Mouse (Mus musculus) myocyte (in vitro differentiated cells): ENCODE data around the gene Rap1b. TPM values are rescaled to one million over a fixed set of nuclear protein-coding genes. Genes with fewer than 3 reads are reported as not detected.

Experiments used
- H3K27me3 ChIP-seq: one replicate; pipeline ENCODE4 v1.6.1; 2011; ENCODE audit not compliant: control insufficient read depth, insufficient read depth, insufficient read length
- H3K36me3 ChIP-seq: one replicate; pipeline ENCODE4 v1.6.1; 2011; ENCODE audit not compliant: control insufficient read depth, insufficient read depth
- H3K4me2 ChIP-seq: one replicate; pipeline ENCODE4 v1.6.1; 2011; ENCODE audit warnings: low read depth, control low read depth
- H3K4me3 ChIP-seq: one replicate; pipeline ENCODE4 v1.5.1; 2011; ENCODE audit warnings: mild to moderate bottlenecking, control low read depth, moderate library complexity
- H3K79me2 ChIP-seq: one replicate; pipeline ENCODE4 v1.6.1; 2011; ENCODE audit not compliant: control insufficient read depth, insufficient read depth
- H3ac ChIP-seq: one replicate; pipeline ENCODE4 v1.6.1; 2011; ENCODE audit not compliant: control insufficient read depth, insufficient read length
- CEBPB ChIP-seq: IDR thresholded peaks from 2 replicates; pipeline ENCODE4 v1.6.1; 2011; ENCODE audit warnings: mild to moderate bottlenecking, moderate library complexity; ENCODE audit not compliant: poor library complexity, insufficient read depth, severe bottlenecking
- E2F4 ChIP-seq: IDR thresholded peaks from one replicate; pipeline ENCODE4 v1.6.1; 2011; ENCODE audit warnings: mild to moderate bottlenecking, control low read depth, moderate library complexity; ENCODE audit not compliant: insufficient read depth
- MAX ChIP-seq: IDR thresholded peaks from one replicate; pipeline ENCODE4 v1.6.1; 2011; ENCODE audit warnings: low read depth, mild to moderate bottlenecking, control low read depth
- MYOD1 ChIP-seq, 3 experiments: IDR thresholded peaks; one replicate each; pipeline ENCODE4 v1.6.1; 2011; ENCODE audit warnings: control low read depth in 2 of 3, low read depth in 2 of 3, mild to moderate bottlenecking in 2 of 3, moderate library complexity in 1 of 3; ENCODE audit not compliant: insufficient read length in 2 of 3, control insufficient read depth in 1 of 3
- MYOG ChIP-seq, 3 experiments: IDR thresholded peaks; one replicate each; pipeline ENCODE4 v1.6.1; 2011; ENCODE audit warnings: control low read depth in 2 of 3, low read depth in 2 of 3, mild to moderate bottlenecking in 2 of 3; ENCODE audit not compliant: insufficient read length in 2 of 3, control insufficient read depth in 1 of 3, insufficient read depth in 1 of 3
- POLR2A ChIP-seq: IDR thresholded peaks from one replicate; pipeline ENCODE4 v1.6.1; 2011; ENCODE audit warnings: low read depth, mild to moderate bottlenecking, control low read depth, moderate library complexity; ENCODE audit not compliant: insufficient read length
- POLR2AphosphoS2 ChIP-seq: IDR thresholded peaks from one replicate; pipeline ENCODE4 v1.6.1; 2011; ENCODE audit warnings: low read depth, control low read depth; ENCODE audit not compliant: insufficient read length
- REST ChIP-seq: IDR thresholded peaks from one replicate; pipeline ENCODE4 v1.6.1; 2011; ENCODE audit warnings: mild to moderate bottlenecking, control low read depth, moderate library complexity; ENCODE audit not compliant: insufficient read depth, insufficient read length
- SRF ChIP-seq: IDR thresholded peaks from one replicate; pipeline ENCODE4 v1.6.1; 2011; ENCODE audit warnings: low read depth; ENCODE audit not compliant: control insufficient read depth, insufficient read length
- TCF12 ChIP-seq: IDR thresholded peaks from one replicate; pipeline ENCODE4 v1.6.1; 2011; ENCODE audit warnings: mild to moderate bottlenecking, control low read depth; ENCODE audit not compliant: poor library complexity, insufficient read depth, severe bottlenecking
- TCF3 ChIP-seq: IDR thresholded peaks from one replicate; pipeline ENCODE4 v1.6.1; 2011; ENCODE audit warnings: low read depth, control low read depth; ENCODE audit not compliant: insufficient read length
- USF1 ChIP-seq: IDR thresholded peaks from one replicate; pipeline ENCODE4 v1.6.1; 2011; ENCODE audit warnings: low read depth, mild to moderate bottlenecking, control low read depth, moderate library complexity
- polyA plus RNA-seq: library from polyadenylated mRNA; unstranded; fragments of >200 nt; fragmentation: generic; extraction: Trizol; gene quantifications from one replicate; pipeline ENCODE4 v1.2.1, GENCODE M21; 2012; ENCODE audit warnings: missing spikeins

Rap1b gene
- polyA plus RNA-seq, 1 experiment = 62.3 TPM

DNA sequence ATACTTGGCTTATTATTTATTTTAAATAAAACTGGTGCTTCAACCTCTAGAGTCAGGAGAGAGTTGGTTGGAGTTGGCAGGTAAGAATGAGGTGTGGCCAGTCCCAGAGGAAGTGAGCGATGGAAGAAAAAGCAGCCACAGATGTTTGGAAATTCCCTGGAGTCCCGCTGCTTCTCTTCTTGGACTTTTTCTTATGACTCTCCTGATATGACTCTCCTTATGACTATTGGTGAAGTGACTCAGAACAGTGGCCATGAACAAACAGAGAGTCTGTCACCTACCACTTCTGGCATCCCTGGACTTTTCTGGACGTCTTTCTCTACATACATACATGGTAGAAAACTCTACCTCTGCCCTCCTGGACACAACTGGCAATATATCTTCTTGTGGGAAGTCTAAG is 21.5 kb upstream of the Rap1b start:
- no peaks in the 10 kb centered on the region for H3K27me3 ChIP-seq
- H3K4me2 ChIP-seq = no peak overlapping the region
- no peaks in the 10 kb centered on the region for H3K79me2 ChIP-seq
- H3K36me3 ChIP-seq = no peaks in the 10 kb centered on the region
- no peak overlapping the region for H3K4me3 ChIP-seq
- no peak overlapping the region for H3ac ChIP-seq
- TF ChIP-seq MYOG (IDR thresholded peaks at IDR 0.05; ENCODE audit: control insufficient read depth in 1 of 3, insufficient read depth in 1 of 3, insufficient read length in 2 of 3, low read depth in 2 of 3) (no peak), TCF12 (no peak), POLR2A (no peak), MYOD1 (IDR thresholded peaks at IDR 0.05; ENCODE audit: control insufficient read depth in 1 of 3, insufficient read length in 2 of 3, low read depth in 2 of 3) (no peak), E2F4 (no peak), POLR2AphosphoS2 (no peak), SRF (no peak), REST (no peak), MAX (no peak)

DNA sequence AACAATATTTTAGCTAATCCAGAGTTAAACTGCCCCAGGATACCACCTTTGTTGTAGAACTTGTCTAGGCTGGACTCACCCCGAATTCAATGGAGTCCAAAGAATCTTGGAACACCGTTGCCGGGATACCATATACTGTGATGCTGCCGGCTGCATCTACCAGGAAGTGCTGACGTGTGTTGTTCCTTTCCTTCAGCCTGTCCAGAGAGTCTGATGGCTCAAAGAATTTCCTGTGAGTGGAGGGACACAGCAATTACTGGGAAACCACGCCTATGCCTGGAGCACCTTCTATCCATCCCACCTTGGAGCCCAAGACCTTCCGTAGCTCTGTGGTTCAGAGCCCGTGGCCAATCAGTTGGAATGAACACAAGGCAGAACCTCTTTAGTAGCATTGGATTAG is 20.8 kb upstream of the Rap1b start:
- Histone ChIP-seq H3K4me3 (no peak overlapping the region), H3K36me3 (no peaks in the 10 kb centered on the region), H3ac (no peak overlapping the region), H3K27me3 (no peaks in the 10 kb centered on the region), H3K4me2 (no peak overlapping the region), H3K79me2 (no peaks in the 10 kb centered on the region)
- TF ChIP-seq MAX (no peak), SRF (no peak), MYOD1 (IDR thresholded peaks at IDR 0.05; ENCODE audit: control insufficient read depth in 1 of 3, insufficient read length in 2 of 3, low read depth in 2 of 3) (no peak), REST (no peak), MYOG (IDR thresholded peaks at IDR 0.05; ENCODE audit: control insufficient read depth in 1 of 3, insufficient read depth in 1 of 3, insufficient read length in 2 of 3, low read depth in 2 of 3) (no peak), CEBPB (no peak), POLR2AphosphoS2 (no peak), TCF12 (no peak), TCF3 (no peak), POLR2A (no peak), E2F4 (no peak)

DNA sequence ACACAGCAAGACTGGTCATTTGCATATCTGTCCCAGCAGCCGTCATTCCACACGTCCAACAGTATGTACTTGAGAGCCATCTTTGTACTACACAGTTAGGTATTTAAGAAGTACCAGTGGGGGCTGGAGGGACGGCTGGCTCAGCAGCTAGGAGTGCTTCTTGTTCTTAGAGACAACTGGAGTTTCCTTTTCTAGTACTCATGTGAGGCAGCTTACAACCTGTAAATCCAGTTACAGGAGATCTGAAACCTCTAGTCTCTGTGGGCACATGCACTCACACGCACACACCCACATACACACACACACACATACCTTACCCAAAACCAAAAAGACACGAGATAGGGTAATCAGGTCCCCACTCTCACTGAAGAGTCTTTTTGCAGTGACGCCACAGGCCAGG is 18.9 kb upstream of the Rap1b start:
- no peaks in the 10 kb centered on the region for H3K36me3 ChIP-seq
- TF ChIP-seq SRF (no peak), USF1 (no peak), TCF12 (no peak)
- H3K4me3 ChIP-seq = no peak overlapping the region
- H3K79me2 ChIP-seq = no peaks in the 10 kb centered on the region
- H3K4me2 ChIP-seq = no peak overlapping the region
- H3ac ChIP-seq = no peak overlapping the region
- H3K27me3 ChIP-seq = no peaks in the 10 kb centered on the region

DNA sequence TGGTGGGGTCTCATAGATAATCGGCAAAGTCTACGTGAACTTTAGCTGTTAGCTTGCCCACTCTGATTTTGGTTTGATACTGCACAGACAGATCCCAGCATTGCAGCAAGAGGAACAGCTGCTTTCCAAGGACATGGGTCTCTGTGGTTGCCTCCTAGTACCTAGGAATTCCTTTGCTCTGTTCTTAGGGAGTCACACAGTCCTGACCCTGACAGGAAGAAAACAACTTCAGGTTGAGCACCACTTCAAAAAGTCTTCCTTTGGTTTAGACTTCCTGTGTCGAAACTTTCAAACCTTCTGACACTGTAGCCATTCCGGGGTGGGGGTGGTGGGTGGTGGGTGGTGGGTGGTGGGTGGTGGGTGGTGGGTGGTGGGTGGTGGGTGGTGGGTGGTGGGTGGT is 18.4 kb upstream of the Rap1b start:
- H3K36me3 ChIP-seq = no peaks in the 10 kb centered on the region
- H3K4me2 ChIP-seq = no peak overlapping the region
- no peak overlapping the region for H3ac ChIP-seq
- no peak for TF ChIP-seq MYOD1 (IDR thresholded peaks at IDR 0.05; ENCODE audit: control insufficient read depth in 1 of 3, insufficient read length in 2 of 3, low read depth in 2 of 3)
- TF ChIP-seq TCF3 = no peak
- TF ChIP-seq POLR2A = no peak
- TF ChIP-seq POLR2AphosphoS2 = no peak
- TF ChIP-seq REST = no peak
- no peak for TF ChIP-seq CEBPB
- no peak for TF ChIP-seq USF1
- TF ChIP-seq SRF = no peak
- TF ChIP-seq TCF12 = no peak
- TF ChIP-seq MAX = no peak
- no peak for TF ChIP-seq MYOG (IDR thresholded peaks at IDR 0.05; ENCODE audit: control insufficient read depth in 1 of 3, insufficient read depth in 1 of 3, insufficient read length in 2 of 3, low read depth in 2 of 3)
- H3K27me3 ChIP-seq = no peaks in the 10 kb centered on the region
- no peak overlapping the region for H3K4me3 ChIP-seq
- no peaks in the 10 kb centered on the region for H3K79me2 ChIP-seq

DNA sequence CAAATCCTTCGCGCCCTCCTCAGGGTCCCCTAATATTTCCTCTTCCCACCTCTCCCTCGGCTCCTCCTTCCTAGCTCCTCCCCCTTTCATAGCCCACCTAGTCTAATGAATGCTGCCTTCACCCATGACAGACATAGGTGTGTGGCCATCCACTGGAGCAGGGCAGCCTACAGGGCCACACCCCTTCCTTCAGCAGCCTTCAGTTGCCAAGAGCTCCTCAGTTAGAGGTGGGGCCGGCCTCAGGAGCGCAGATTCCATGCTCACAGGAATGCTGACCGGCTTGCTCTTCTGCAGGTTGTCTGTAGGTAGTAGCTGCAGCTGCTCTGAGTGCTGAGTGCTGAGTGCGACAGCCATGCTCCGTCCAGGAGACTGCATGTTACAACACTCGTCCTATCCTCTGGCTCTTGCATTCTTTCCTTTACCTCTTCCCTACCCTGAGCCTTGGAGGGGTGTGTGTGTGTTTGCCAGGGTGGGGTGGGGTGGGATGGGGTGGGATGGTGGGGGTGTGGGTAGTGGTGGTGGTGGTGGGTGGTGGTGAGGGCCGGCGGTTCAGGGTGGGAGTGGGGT is 16.3 kb upstream of the Rap1b start:
- no peaks in the 10 kb centered on the region for H3K79me2 ChIP-seq
- no peaks in the 10 kb centered on the region for H3K36me3 ChIP-seq
- no peak overlapping the region for H3K4me2 ChIP-seq
- no peaks in the 10 kb centered on the region for H3K27me3 ChIP-seq
- no peak overlapping the region for H3ac ChIP-seq
- no peak for TF ChIP-seq POLR2AphosphoS2
- TF ChIP-seq MYOG (IDR thresholded peaks at IDR 0.05; ENCODE audit: control insufficient read depth in 1 of 3, insufficient read depth in 1 of 3, insufficient read length in 2 of 3, low read depth in 2 of 3) = no peak
- no peak for TF ChIP-seq E2F4
- no peak for TF ChIP-seq USF1
- no peak for TF ChIP-seq MYOD1 (IDR thresholded peaks at IDR 0.05; ENCODE audit: control insufficient read depth in 1 of 3, insufficient read length in 2 of 3, low read depth in 2 of 3)
- TF ChIP-seq MAX = no peak
- no peak for TF ChIP-seq POLR2A
- TF ChIP-seq SRF = no peak
- TF ChIP-seq TCF3 = no peak
- no peak for TF ChIP-seq CEBPB
- no peak for TF ChIP-seq REST
- TF ChIP-seq TCF12 = no peak
- H3K4me3 ChIP-seq = no peak overlapping the region
